Mouse (Mus musculus) granulocyte monocyte progenitor cell, adult 5-6 weeks (primary cell): ENCODE results near the gene Lancl1. TPM values are rescaled to one million over a fixed set of nuclear protein-coding genes. Genes with fewer than 3 reads are reported as not detected.

Source experiments
- ATAC-seq: replicated peaks from 2 replicates; pipeline ENCODE4 v1.8.0; 2016; ENCODE audit warnings: mild to moderate bottlenecking, moderate TSS enrichment, inconsistent platforms; ENCODE audit not compliant: poor library complexity, severe bottlenecking
- total RNA-seq, 2 experiments: library from RNA; stranded (forward) in 1 of 2; stranded (reverse) in 1 of 2; fragments of 200-712, 200-1000 nt in 1 of 2; fragments of >200 nt in 1 of 2; fragmentation: Nextera tagmentation in 1 of 2; gene quantifications; 2 replicates each; pipeline ENCODE4 v1.2.3; 2014 to 2017

The Lancl1 gene
- total RNA-seq, 2 experiments from 2014 or later, result 32.9 to 33.8 TPM

- ATAC-seq, result no peak
These were observed 18.0 kb downstream of the Lancl1 start for GRCm38 (mm10) chr1:67020637-67021161.

GRCm38 (mm10) chr1:67017101-67017870 lies 21.4 kb downstream of the Lancl1 start:
- peak; percentile 50; the same call in 1 of the 2 replicates for ATAC-seq

- peak; percentile 50 for ATAC-seq
These were observed 24.5 kb downstream of the Lancl1 start for GRCm38 (mm10) chr1:67014205-67014604.

- ATAC-seq, result no peak
These were observed 28.2 kb downstream of the Lancl1 start for GRCm38 (mm10) chr1:67010520-67010919.

- no peak; the same call in 1 of the 2 replicates for ATAC-seq
These were observed 35.0 kb downstream of the Lancl1 start for GRCm38 (mm10) chr1:67003699-67004098.

- no peak for ATAC-seq
These were observed 36.4 kb downstream of the Lancl1 start for GRCm38 (mm10) chr1:67002226-67002625.

GRCm38 (mm10) chr1:67001367-67001766 lies 37.3 kb downstream of the Lancl1 start:
- 0 out of 2 replicates have a peak, but pooled peaks have one; percentile 36 for ATAC-seq

GRCm38 (mm10) chr1:67000484-67000883 lies 38.2 kb downstream of the Lancl1 start:
- ATAC-seq, result no peak

GRCm38 (mm10) chr1:66998601-66999000 lies 40.1 kb downstream of the Lancl1 start:
- no peak for ATAC-seq

- ATAC-seq, result no peak
These were observed 40.5 kb downstream of the Lancl1 start for GRCm38 (mm10) chr1:66998188-66998587.

GRCm38 (mm10) chr1:66996819-66997218 lies 41.9 kb downstream of the Lancl1 start:
- ATAC-seq, result no peak

- peak; percentile 78 for ATAC-seq
These were observed 45.9 kb downstream of the Lancl1 start for GRCm38 (mm10) chr1:66992764-66993163.

GRCm38 (mm10) chr1:66987558-66988190 lies 51.0 kb downstream of the Lancl1 start:
- ATAC-seq, result peak; percentile 87

GRCm38 (mm10) chr1:66985906-66986305 lies 52.8 kb downstream of the Lancl1 start:
- no peak for ATAC-seq

- ATAC-seq, result no peak
These were observed 53.5 kb downstream of the Lancl1 start for GRCm38 (mm10) chr1:66985129-66985698.

GRCm38 (mm10) chr1:66980129-66980528 lies 58.5 kb downstream of the Lancl1 start:
- ATAC-seq, result no peak

- ATAC-seq, result no peak
These were observed 63.2 kb downstream of the Lancl1 start for GRCm38 (mm10) chr1:66975456-66975855.

- ATAC-seq, result no peak
These were observed 73.8 kb downstream of the Lancl1 start for GRCm38 (mm10) chr1:66964857-66965256.

- ATAC-seq, result no peak
These were observed 78.0 kb downstream of the Lancl1 start for GRCm38 (mm10) chr1:66960536-66961243.

GRCm38 (mm10) chr1:66957361-66957760 lies 81.3 kb downstream of the Lancl1 start:
- ATAC-seq, result no peak
